ENCODE assay signal across 8 mouse cellular contexts in genomic region chr12:3759419-3759818, GRCm38 (mm10). TPM values are rescaled to one million over a fixed set of nuclear protein-coding genes. Genes with fewer than 3 reads are reported as not detected.
DNase-seq lines count a peak whose midpoint lies in the region; ATAC-seq and TF ChIP-seq lines count a peak whose summit lies in the region.

No protein-coding gene starts in this region.

- TF ChIP-seq POLR2A in testis, adult 2 months (IDR thresholded peaks at IDR 0.05; ENCODE audit: control insufficient read depth, low read depth, low read length) = no peak
- TF ChIP-seq POLR2A in cortical plate, adult 2 months (IDR thresholded peaks at IDR 0.05; ENCODE audit: extremely low read depth, insufficient read depth, low read length) = no peak

- H3K36me3 ChIP-seq in testis, adult 2 months (ENCODE audit: control insufficient read depth, insufficient read depth, low read length) = no peaks in the 10 kb centered on the region
- H3K36me3 ChIP-seq in intestine, embryonic 15.5 days = no peaks in the 10 kb centered on the region
- no peaks in the 10 kb centered on the region for H3K36me3 ChIP-seq in lung, embryonic 14.5 days (ENCODE audit: insufficient read depth)
- H3K36me3 ChIP-seq in stomach, embryonic 16.5 days (ENCODE audit: control insufficient read depth, insufficient read depth, low read length) = no peaks in the 10 kb centered on the region
- no peaks in the 10 kb centered on the region for H3K36me3 ChIP-seq in midbrain, embryonic 14.5 days (ENCODE audit: control insufficient read depth, insufficient read depth, low read length)

- H3K4me2 ChIP-seq in intestine, embryonic 15.5 days (replicated peaks) = peak overlapping the region; percentile 24; the same call in 1 of the 2 replicates
- no peak overlapping the region for H3K4me2 ChIP-seq in lung, embryonic 14.5 days
- peak overlapping the region; percentile 9; the same call in 1 of the 2 replicates for H3K4me2 ChIP-seq in stomach, embryonic 16.5 days (ENCODE audit: low read depth, low read length)
- H3K4me2 ChIP-seq in midbrain, embryonic 14.5 days (ENCODE audit: low read length) = no peak overlapping the region

- no peaks in the 10 kb centered on the region for H3K9me3 ChIP-seq in intestine, embryonic 15.5 days
- H3K9me3 ChIP-seq in lung, embryonic 14.5 days (ENCODE audit: low read depth, low read length) = no peaks in the 10 kb centered on the region
- H3K9me3 ChIP-seq in stomach, embryonic 16.5 days (replicated peaks; ENCODE audit: control insufficient read depth, low read length) = no peaks in the 10 kb centered on the region
- H3K9me3 ChIP-seq in midbrain, embryonic 14.5 days (ENCODE audit: control insufficient read depth, low read length) = no peaks in the 10 kb centered on the region

- H3K4me1 ChIP-seq in testis, adult 2 months (ENCODE audit: control insufficient read depth, insufficient read depth, low read length) = no peaks in the 10 kb centered on the region
- no peaks in the 10 kb centered on the region for H3K4me1 ChIP-seq in cortical plate, adult 2 months (ENCODE audit: control insufficient read depth, insufficient read depth, low read length)
- H3K4me1 ChIP-seq in intestine, embryonic 15.5 days (replicated peaks) = peaks cover 12% of the 10 kb centered on the region; the same call in 1 of the 2 replicates
- H3K4me1 ChIP-seq in lung, embryonic 14.5 days (ENCODE audit: insufficient read depth) = peaks cover 4% of the 10 kb centered on the region; the same call in 1 of the 2 replicates
- H3K4me1 ChIP-seq in stomach, embryonic 16.5 days (ENCODE audit: control insufficient read depth, insufficient read depth, low read length) = peaks cover 11% of the 10 kb centered on the region
- no peaks in the 10 kb centered on the region for H3K4me1 ChIP-seq in midbrain, embryonic 14.5 days (ENCODE audit: control insufficient read depth, insufficient read depth, low read length)

- ATAC-seq in intestine, embryonic 15.5 days = peak; percentile 89
- peak; percentile 90 for ATAC-seq in lung, embryonic 14.5 days (ENCODE audit: insufficient read depth)
- peak; percentile 86 for ATAC-seq in stomach, embryonic 16.5 days (ENCODE audit: insufficient read depth, low FRiP score)
- no peak for ATAC-seq in midbrain, embryonic 14.5 days (ENCODE audit: low FRiP score, low TSS enrichment)

- peak; percentile 17; the same call in 1 of the 2 replicates for TF ChIP-seq CTCF in testis, adult 2 months (IDR thresholded peaks at IDR 0.05; ENCODE audit: control insufficient read depth, insufficient read depth, insufficient replicate concordance, low read depth, low read length)
- TF ChIP-seq CTCF in cortical plate, adult 2 months (IDR thresholded peaks at IDR 0.05; ENCODE audit: extremely low read depth, insufficient read depth, low read length) = peak; percentile 29; the same call in 1 of the 2 replicates
- peak; percentile 64 for TF ChIP-seq CTCF in lung, embryonic 14.5 days (IDR thresholded peaks at IDR 0.05; ENCODE audit: low read depth)

- H3K9ac ChIP-seq in intestine, embryonic 15.5 days = no peak overlapping the region
- no peak overlapping the region for H3K9ac ChIP-seq in lung, embryonic 14.5 days
- H3K9ac ChIP-seq in stomach, embryonic 16.5 days (ENCODE audit: low read length) = peak overlapping the region; percentile 35; the same call in 1 of the 2 replicates
- no peak overlapping the region for H3K9ac ChIP-seq in midbrain, embryonic 14.5 days (replicated peaks; ENCODE audit: low read length)

- 4% methylated on average over 4 of the region's 4 CpGs for WGBS in intestine, embryonic 15.5 days
- WGBS in lung, embryonic 14.5 days = 19% methylated on average over 4 of the region's 4 CpGs
- 5% methylated on average over 4 of the region's 4 CpGs for WGBS in stomach, embryonic 16.5 days
- WGBS in midbrain, embryonic 14.5 days = 75% methylated on average over 4 of the region's 4 CpGs

- H3K27ac ChIP-seq in testis, adult 2 months (ENCODE audit: control insufficient read depth, insufficient read depth, low read depth, low read length) = no peak overlapping the region
- no peak overlapping the region for H3K27ac ChIP-seq in cortical plate, adult 2 months (ENCODE audit: insufficient read depth, low read length)
- peak overlapping the region; percentile 62 for H3K27ac ChIP-seq in intestine, embryonic 15.5 days
- peak overlapping the region; percentile 63; the same call in 1 of the 2 replicates for H3K27ac ChIP-seq in lung, embryonic 14.5 days (ENCODE audit: low read depth)
- H3K27ac ChIP-seq in stomach, embryonic 16.5 days (ENCODE audit: low read length) = peak overlapping the region; percentile 77
- no peak overlapping the region for H3K27ac ChIP-seq in midbrain, embryonic 14.5 days (replicated peaks; ENCODE audit: low read depth, low read length)

- no peaks in the 10 kb centered on the region for H3K27me3 ChIP-seq in testis, adult 2 months (ENCODE audit: control insufficient read depth, insufficient read depth, low read length)
- no peaks in the 10 kb centered on the region for H3K27me3 ChIP-seq in intestine, embryonic 15.5 days (replicated peaks)
- H3K27me3 ChIP-seq in lung, embryonic 14.5 days (ENCODE audit: insufficient read depth, low read length) = no peaks in the 10 kb centered on the region
- no peaks in the 10 kb centered on the region for H3K27me3 ChIP-seq in stomach, embryonic 16.5 days (ENCODE audit: control insufficient read depth, insufficient read depth, low read length)
- H3K27me3 ChIP-seq in midbrain, embryonic 14.5 days (ENCODE audit: control insufficient read depth, insufficient read depth, low read length) = no peaks in the 10 kb centered on the region

- no peak overlapping the region for H3K4me3 ChIP-seq in testis, adult 2 months (ENCODE audit: control insufficient read depth, low read depth, low read length)
- no peak overlapping the region for H3K4me3 ChIP-seq in cortical plate, adult 2 months (ENCODE audit: insufficient read depth, low read length)
- no peak overlapping the region for H3K4me3 ChIP-seq in intestine, embryonic 15.5 days (replicated peaks)
- H3K4me3 ChIP-seq in lung, embryonic 14.5 days (ENCODE audit: low read depth, low read length) = no peak overlapping the region
- no peak overlapping the region for H3K4me3 ChIP-seq in stomach, embryonic 16.5 days (replicated peaks; ENCODE audit: low read length)
- no peak overlapping the region for H3K4me3 ChIP-seq in midbrain, embryonic 14.5 days (replicated peaks; ENCODE audit: low read depth, low read length)

- DNase-seq in testis, postnatal 10 days (ENCODE audit: low spot score) = no peak
- DNase-seq in lung, embryonic 14.5 days = peak; percentile 78
- no peak for DNase-seq in midbrain, embryonic 14.5 days
- DNase-seq in right cerebral cortex, postnatal 4 days = no peak

RNA-seq across cellular contexts. Expression of gene Dnmt3a, which starts 46.4 kb away (rescaled TPM):
- polyA plus RNA-seq in testis, adult 2 months (2012; rRNA removed) = 7.0 and 7.2 TPM in 2 replicates
- 38.2 and 38.3 TPM in 2 replicates for polyA plus RNA-seq in cortical plate, adult 2 months (2012; rRNA removed)
- 114 and 120 TPM in 2 replicates for polyA plus RNA-seq in intestine, embryonic 15.5 days (2015; fragmentation: Nextera tagmentation; extraction: Ambion mirVana)
- 88.0 and 95.5 TPM in 2 replicates for polyA plus RNA-seq in lung, embryonic 14.5 days (2014; fragmentation: Nextera tagmentation; extraction: Ambion mirVana)
- polyA plus RNA-seq in stomach, embryonic 16.5 days (2015; fragmentation: Nextera tagmentation; extraction: Ambion mirVana) = 49.6 and 60.4 TPM in 2 replicates
- polyA plus RNA-seq in midbrain, embryonic 14.5 days (2014; fragmentation: Nextera tagmentation; extraction: Ambion mirVana) = 53.9 and 65.3 TPM in 2 replicates

Comparison
In these comparisons a context has a peak if more than half of its experiments do, and no peak if none do; other contexts are left out.
1. H3K27ac ChIP-seq: peak in intestine, embryonic 15.5 days (single experiment), lung, embryonic 14.5 days (single experiment) and stomach, embryonic 16.5 days (single experiment); none in testis, adult 2 months (single experiment), cortical plate, adult 2 months (single experiment) and midbrain, embryonic 14.5 days (single experiment).
2. H3K4me2 ChIP-seq: peak in intestine, embryonic 15.5 days (single experiment) and stomach, embryonic 16.5 days (single experiment); none in lung, embryonic 14.5 days (single experiment) and midbrain, embryonic 14.5 days (single experiment).
3. Peak in every context shown above with its lines, with median percentiles within 50 percentile points of each other: CTCF ChIP-seq.